Mouse (Mus musculus) stomach, embryonic 14.5 days (tissue): ENCODE data around the gene Slc1a6. TPM values are rescaled to one million over a fixed set of nuclear protein-coding genes. Genes with fewer than 3 reads are reported as not detected.

Experiments used
- ATAC-seq: fragments of 200-750 bp; cut with Nextera tagmentation; 2 replicates; pipeline ENCODE4 v1.8.0; 2017; ENCODE audit warnings: low read depth, moderate TSS enrichment; ENCODE audit not compliant: insufficient number of reproducible peaks, insufficient read depth, low FRiP score
- H3K27ac ChIP-seq: fragments of 300-500 bp; sonication (generic); 2 replicates; pipeline ENCODE4 v1.5.1; 2014; ENCODE audit warnings: mild to moderate bottlenecking, low read length, moderate library complexity, mixed read lengths
- H3K27me3 ChIP-seq: fragments of 300-500 bp; sonication (generic); 2 replicates; pipeline ENCODE4 v1.6.1; 2014; ENCODE audit warnings: low read length, control low read depth, mixed read lengths; ENCODE audit not compliant: control insufficient read depth, insufficient read depth
- H3K36me3 ChIP-seq: fragments of 300-500 bp; sonication (generic); 2 replicates; pipeline ENCODE4 v1.6.1; 2014; ENCODE audit warnings: mild to moderate bottlenecking, control low read depth, low read length, moderate library complexity, mixed read lengths; ENCODE audit not compliant: control insufficient read depth, insufficient read depth
- H3K4me1 ChIP-seq: fragments of 300-500 bp; sonication (generic); 2 replicates; pipeline ENCODE4 v1.6.1; 2014; ENCODE audit warnings: low read length, control low read depth, mixed read lengths; ENCODE audit not compliant: control insufficient read depth, insufficient read depth
- H3K4me2 ChIP-seq: fragments of 300-500 bp; sonication (generic); replicated peaks from 2 replicates; pipeline ENCODE4 v1.6.1; 2014; ENCODE audit warnings: low read depth, low read length, control low read depth
- H3K4me3 ChIP-seq: fragments of 300-500 bp; sonication (generic); 2 replicates; pipeline ENCODE4 v1.5.1; 2014; ENCODE audit warnings: low read depth, low read length, control low read depth
- H3K9ac ChIP-seq: fragments of 300-500 bp; sonication (generic); replicated peaks from 2 replicates; pipeline ENCODE4 v1.6.1; 2014; ENCODE audit warnings: low read depth, mild to moderate bottlenecking, control low read depth, low read length, moderate library complexity, mixed read lengths
- H3K9me3 ChIP-seq: fragments of 300-500 bp; sonication (generic); 2 replicates; pipeline ENCODE4 v1.6.1; 2016; ENCODE audit warnings: low read depth, low read length, control low read depth; ENCODE audit not compliant: control insufficient read depth
- WGBS: fragments of 180-500 bp; shearing (Covaris S2); extraction: QIAGEN DNeasy Blood & Tissue Kit; methylation state at CpG from one replicate; pipeline ENCODE4 v1.1.7; 2014; 5-methylcytosine and 5-hydroxymethylcytosine counted together
- polyA plus RNA-seq: library from polyadenylated mRNA; unstranded; fragments of >200 nt; fragmentation: Nextera tagmentation; extraction: Ambion mirVana; gene quantifications from 2 replicates; pipeline ENCODE4 v1.2.1, GENCODE M21; 2014

The Slc1a6 gene
- polyA plus RNA-seq, result 0.78 and 1.1 TPM in 2 replicates

- ATAC-seq, result peak; percentile 66; the same call in 1 of the 2 replicates
- no peak within 1 kb of the TSS for H3K27ac ChIP-seq
- WGBS, result under 1% methylated on average over 47 of the region's 54 CpGs
Measured at GRCm38 (mm10) chr10:78779981-78780651, at the start of gene Slc1a6. TSS of gene Slc1a6 (plus strand) at chr10:78780496.

GRCm38 (mm10) chr10:78739821-78740220 is 40.5 kb upstream of the Slc1a6 start:
- Histone ChIP-seq H3K4me1 (no peaks in the 10 kb centered on the region), H3K9me3 (no peaks in the 10 kb centered on the region), H3K9ac (no peak overlapping the region), H3K27me3 (no peaks in the 10 kb centered on the region), H3K4me3 (no peak overlapping the region), H3K27ac (no peak overlapping the region), H3K4me2 (no peak overlapping the region), H3K36me3 (no peaks in the 10 kb centered on the region)
- WGBS, result 68% methylated on average over 4 of the region's 4 CpGs
- ATAC-seq, result no peak

More at GRCm38 (mm10) chr10:78779981-78780651, at the start of gene Slc1a6:
- Histone ChIP-seq H3K4me3 (peak within 1 kb of the TSS; percentile 56), H3K9me3 (no peaks in the 10 kb centered on the region), H3K4me1 (no peaks in the 10 kb centered on the region), H3K36me3 (no peaks in the 10 kb centered on the region), H3K9ac (peak within 1 kb of the TSS; percentile 42; the same call in 1 of the 2 replicates), H3K4me2 (peak within 1 kb of the TSS; percentile 98), H3K27me3 (no peaks in the 10 kb centered on the region)

GRCm38 (mm10) chr10:78743721-78744120 is 36.6 kb upstream of the Slc1a6 start:
- Histone ChIP-seq H3K27me3 (no peaks in the 10 kb centered on the region), H3K4me2 (no peak overlapping the region), H3K4me1 (0 out of 2 replicates have a peak, but pooled peaks cover 5% of the 10 kb centered on the region), H3K36me3 (no peaks in the 10 kb centered on the region), H3K9ac (no peak overlapping the region), H3K4me3 (no peak overlapping the region), H3K27ac (no peak overlapping the region), H3K9me3 (no peaks in the 10 kb centered on the region)
- ATAC-seq, result no peak

GRCm38 (mm10) chr10:78745453-78746232 is 34.7 kb upstream of the Slc1a6 start:
- ATAC-seq, result no peak
- Histone ChIP-seq H3K4me2 (no peak overlapping the region), H3K9ac (no peak overlapping the region), H3K9me3 (no peaks in the 10 kb centered on the region), H3K27me3 (no peaks in the 10 kb centered on the region), H3K4me3 (no peak overlapping the region), H3K27ac (no peak overlapping the region), H3K36me3 (no peaks in the 10 kb centered on the region), H3K4me1 (0 out of 2 replicates have a peak, but pooled peaks cover 5% of the 10 kb centered on the region)
- WGBS, result 55% methylated on average over 4 of the region's 4 CpGs

GRCm38 (mm10) chr10:78747035-78747721 is 33.1 kb upstream of the Slc1a6 start:
- Histone ChIP-seq H3K27ac (no peak overlapping the region), H3K27me3 (no peaks in the 10 kb centered on the region), H3K9ac (no peak overlapping the region), H3K4me3 (peak overlapping the region; percentile 30), H3K4me2 (peak overlapping the region; percentile 62), H3K9me3 (no peaks in the 10 kb centered on the region), H3K4me1 (0 out of 2 replicates have a peak, but pooled peaks cover 5% of the 10 kb centered on the region), H3K36me3 (no peaks in the 10 kb centered on the region)
- WGBS, result 1% methylated on average over 27 of the region's 27 CpGs
- ATAC-seq, result peak; percentile 79

- H3K9ac ChIP-seq, result no peak overlapping the region
- H3K4me2 ChIP-seq, result no peak overlapping the region
- 82% methylated on average over 13 of the region's 13 CpGs for WGBS
- no peak overlapping the region for H3K27ac ChIP-seq
- ATAC-seq, result no peak
- no peaks in the 10 kb centered on the region for H3K36me3 ChIP-seq
- no peak overlapping the region for H3K4me3 ChIP-seq
- no peaks in the 10 kb centered on the region for H3K27me3 ChIP-seq
- H3K4me1 ChIP-seq, result 0 out of 2 replicates have a peak, but pooled peaks cover 5% of the 10 kb centered on the region
- H3K9me3 ChIP-seq, result no peaks in the 10 kb centered on the region
Measured at GRCm38 (mm10) chr10:78748161-78748560, 32.1 kb upstream of the Slc1a6 start.

GRCm38 (mm10) chr10:78748946-78749345 is 31.4 kb upstream of the Slc1a6 start:
- WGBS, result 89% methylated on average over 6 of the region's 6 CpGs
- no peak overlapping the region for H3K27ac ChIP-seq
- H3K9ac ChIP-seq, result no peak overlapping the region
- H3K36me3 ChIP-seq, result no peaks in the 10 kb centered on the region
- no peak overlapping the region for H3K4me3 ChIP-seq
- 0 out of 2 replicates have a peak, but pooled peaks cover 5% of the 10 kb centered on the region for H3K4me1 ChIP-seq
- H3K4me2 ChIP-seq, result no peak overlapping the region
- no peaks in the 10 kb centered on the region for H3K27me3 ChIP-seq
- no peaks in the 10 kb centered on the region for H3K9me3 ChIP-seq
- ATAC-seq, result no peak
